Mouse (Mus musculus) thymus, adult 2 months (tissue): ENCODE measurements around the gene Rprd1b.

ENCODE experiments used
- CTCF ChIP-seq: fragments of 200-500 bp; IDR thresholded peaks from 2 replicates; pipeline ENCODE4 v1.5.1; 2012; ENCODE audit warnings: mild to moderate bottlenecking, control low read depth, low read length, moderate library complexity, borderline replicate concordance; ENCODE audit not compliant: control insufficient read depth, poor library complexity, insufficient read depth; ENCODE audit errors: extremely low read depth
- POLR2A ChIP-seq: fragments of 200-500 bp; IDR thresholded peaks from 2 replicates; pipeline ENCODE4 v1.6.1; 2012; ENCODE audit warnings: mild to moderate bottlenecking, low read length, control low read depth, moderate library complexity; ENCODE audit not compliant: control insufficient read depth, poor library complexity, insufficient read depth; ENCODE audit errors: extremely low read depth

GRCm38 (mm10) chr2:158070885-158071632, 42.8 kb downstream of the Rprd1b start:
- TF ChIP-seq CTCF (no peak), POLR2A (no peak)
